Mouse (Mus musculus) spleen, adult 2 months (tissue): ENCODE measurements around the gene Nolc1.

Source experiments
- CTCF ChIP-seq: fragments of 200-500 bp; IDR thresholded peaks from 2 replicates; pipeline ENCODE4 v1.5.1; 2011; ENCODE audit warnings: mild to moderate bottlenecking, inconsistent platforms; ENCODE audit not compliant: insufficient read depth, insufficient read length, insufficient replicate concordance; ENCODE audit errors: extremely low read depth
- POLR2A ChIP-seq: fragments of 200-500 bp; IDR thresholded peaks from 2 replicates; pipeline ENCODE4 v1.6.1; 2011; ENCODE audit warnings: low read depth, low read length, inconsistent platforms

GRCm38 (mm10) chr19:46123876-46124275, 48.2 kb downstream of the Nolc1 start:
- no peak for TF ChIP-seq CTCF
- no peak for TF ChIP-seq POLR2A
